Mouse (Mus musculus) neural tube, embryonic 10.5 days (tissue): Measurements from ENCODE around the gene Gtf3c1.

Experiments used
- DNase-seq: peaks from one replicate; pipeline ENCODE4 v3.0.0-alpha.2; 2017; ENCODE audit warnings: low spot score; ENCODE audit errors: extremely low spot score

The Gtf3c1 gene

GRCm38 (mm10) chr7:125622741-125623685, 84.6 kb downstream of the Gtf3c1 start:
- DNase-seq, result no peak

- DNase-seq, result no peak
Observed at GRCm38 (mm10) chr7:125620077-125620476, 87.5 kb downstream of the Gtf3c1 start.

GRCm38 (mm10) chr7:125618016-125618415, 89.6 kb downstream of the Gtf3c1 start:
- DNase-seq, result no peak

- DNase-seq, result no peak
Observed at GRCm38 (mm10) chr7:125615453-125615852, 92.1 kb downstream of the Gtf3c1 start.

- no peak for DNase-seq
Observed at GRCm38 (mm10) chr7:125613579-125613978, 94.0 kb downstream of the Gtf3c1 start.

- DNase-seq, result no peak
Observed at GRCm38 (mm10) chr7:125608183-125608688, 99.3 kb downstream of the Gtf3c1 start.

- no peak for DNase-seq
Observed at GRCm38 (mm10) chr7:125607384-125608182, 100.0 kb downstream of the Gtf3c1 start.

- DNase-seq, result no peak
Observed at GRCm38 (mm10) chr7:125606265-125607164, 101.1 kb downstream of the Gtf3c1 start.

GRCm38 (mm10) chr7:125605725-125606139, 101.8 kb downstream of the Gtf3c1 start:
- DNase-seq, result no peak

- no peak for DNase-seq
Observed at GRCm38 (mm10) chr7:125604362-125605319, 102.9 kb downstream of the Gtf3c1 start.

GRCm38 (mm10) chr7:125603185-125603631, 104.4 kb downstream of the Gtf3c1 start, which contains the start of gene Il21r:
Il21r (plus strand) TSS chr7:125603429.
- DNase-seq, result no peak

GRCm38 (mm10) chr7:125601821-125602448, 105.6 kb downstream of the Gtf3c1 start:
- DNase-seq, result no peak

GRCm38 (mm10) chr7:125601280-125601670, 106.3 kb downstream of the Gtf3c1 start:
- no peak for DNase-seq

GRCm38 (mm10) chr7:125600612-125601279, 106.8 kb downstream of the Gtf3c1 start:
- DNase-seq, result no peak

- DNase-seq, result no peak
Observed at GRCm38 (mm10) chr7:125600136-125600535, 107.4 kb downstream of the Gtf3c1 start.

GRCm38 (mm10) chr7:125599373-125599973, 108.1 kb downstream of the Gtf3c1 start:
- DNase-seq, result no peak

GRCm38 (mm10) chr7:125597516-125598347, 109.8 kb downstream of the Gtf3c1 start:
- no peak for DNase-seq
